Mouse (Mus musculus): ENCODE data around the gene Mmp10. TPM values are rescaled to one million over a fixed set of nuclear protein-coding genes. Genes with fewer than 3 reads are reported as not detected.

Mmp10 gene
- polyA plus RNA-seq (2012; rRNA removed), result not detected in 2 replicates

DNA sequence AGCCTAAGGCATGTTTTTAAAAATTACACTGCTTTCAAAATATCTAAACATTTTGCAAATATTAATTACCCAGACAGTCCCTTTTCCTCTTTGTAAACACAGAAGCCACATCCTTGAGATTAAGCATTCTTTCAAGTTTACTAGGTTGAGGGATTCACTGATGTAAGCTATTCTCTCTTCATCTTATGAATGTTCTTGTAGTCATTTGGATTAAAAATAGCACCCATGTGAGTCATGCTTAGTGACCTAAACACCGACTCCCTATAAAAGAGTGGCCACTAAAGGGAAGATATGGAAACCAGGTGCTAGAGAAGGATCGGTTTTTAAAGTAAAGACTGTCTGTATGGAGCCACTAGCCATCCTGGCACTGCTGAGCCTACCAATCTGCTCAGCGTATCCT is at the start of gene Mmp10:
Gene Mmp10 (plus strand): TSS at position 302 of the 400 bp plus-strand sequence.
- no peak for DNase-seq (ENCODE audit: low read depth)
- TF ChIP-seq CTCF (IDR thresholded peaks at IDR 0.05; ENCODE audit: borderline replicate concordance, extremely low read depth, insufficient read depth, insufficient read length), result no peak
- TF ChIP-seq POLR2A (IDR thresholded peaks at IDR 0.05; ENCODE audit: borderline replicate concordance, extremely low read depth, insufficient read depth, insufficient read length, poor library complexity, severe bottlenecking), result no peak

- TF ChIP-seq POLR2A (IDR thresholded peaks at IDR 0.05; ENCODE audit: borderline replicate concordance, extremely low read depth, insufficient read depth, insufficient read length, poor library complexity, severe bottlenecking), result no peak
- no peak for DNase-seq (ENCODE audit: low read depth)
These were observed 48.9 kb upstream of the Mmp10 start for GRCm38 (mm10) chr9:7453302-7453701.

DNA sequence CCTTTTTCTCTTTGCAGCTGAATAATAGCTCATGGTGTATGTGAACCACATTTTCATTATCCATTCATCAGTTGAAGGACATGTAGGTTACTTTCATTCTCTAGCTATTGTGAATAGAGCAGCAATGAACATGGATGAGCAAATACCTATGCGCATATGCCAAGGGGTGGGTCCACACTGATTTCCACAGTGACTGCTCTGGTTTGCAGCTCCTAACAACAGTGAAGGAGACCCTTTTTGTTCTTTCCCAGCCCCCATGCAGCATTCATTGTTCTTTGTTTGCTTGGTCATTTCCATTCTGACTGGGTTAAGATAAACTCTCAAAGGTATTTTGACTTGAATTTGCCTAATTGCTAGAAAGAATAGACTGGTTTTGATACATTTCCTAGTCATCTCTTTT is 31.9 kb upstream of the Mmp10 start:
- no peak for TF ChIP-seq CTCF (IDR thresholded peaks at IDR 0.05; ENCODE audit: borderline replicate concordance, extremely low read depth, insufficient read depth, insufficient read length)
- TF ChIP-seq POLR2A (IDR thresholded peaks at IDR 0.05; ENCODE audit: borderline replicate concordance, extremely low read depth, insufficient read depth, insufficient read length, poor library complexity, severe bottlenecking), result no peak
- no peak for DNase-seq (ENCODE audit: low read depth)

- no peak for DNase-seq (ENCODE audit: low read depth)
- no peak for TF ChIP-seq POLR2A (IDR thresholded peaks at IDR 0.05; ENCODE audit: borderline replicate concordance, extremely low read depth, insufficient read depth, insufficient read length, poor library complexity, severe bottlenecking)
- no peak for TF ChIP-seq CTCF (IDR thresholded peaks at IDR 0.05; ENCODE audit: borderline replicate concordance, extremely low read depth, insufficient read depth, insufficient read length)
These were observed 18.3 kb upstream of the Mmp10 start for GRCm38 (mm10) chr9:7483684-7484394.

DNA sequence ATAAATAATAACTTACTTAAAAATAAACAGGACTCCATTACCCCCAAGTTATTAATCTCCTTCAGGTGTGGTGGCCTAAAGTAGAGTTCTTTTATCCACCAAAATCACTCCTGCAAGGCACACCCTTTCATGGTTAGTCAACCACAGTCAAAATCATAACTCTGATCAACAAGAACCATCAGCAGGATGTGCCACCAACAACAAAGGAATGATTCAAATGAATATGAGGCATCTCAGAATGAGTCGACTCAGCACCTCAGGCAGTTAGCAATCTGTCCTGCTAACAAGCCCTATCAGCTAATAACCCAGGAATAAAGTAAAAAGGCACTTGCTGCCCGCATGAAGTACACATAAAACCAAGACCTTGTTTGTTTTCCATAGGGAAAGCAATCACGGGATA is 1.0 kb upstream of the Mmp10 start:
- TF ChIP-seq POLR2A (IDR thresholded peaks at IDR 0.05; ENCODE audit: borderline replicate concordance, extremely low read depth, insufficient read depth, insufficient read length, poor library complexity, severe bottlenecking), result no peak
- no peak for TF ChIP-seq CTCF (IDR thresholded peaks at IDR 0.05; ENCODE audit: borderline replicate concordance, extremely low read depth, insufficient read depth, insufficient read length)

DNA sequence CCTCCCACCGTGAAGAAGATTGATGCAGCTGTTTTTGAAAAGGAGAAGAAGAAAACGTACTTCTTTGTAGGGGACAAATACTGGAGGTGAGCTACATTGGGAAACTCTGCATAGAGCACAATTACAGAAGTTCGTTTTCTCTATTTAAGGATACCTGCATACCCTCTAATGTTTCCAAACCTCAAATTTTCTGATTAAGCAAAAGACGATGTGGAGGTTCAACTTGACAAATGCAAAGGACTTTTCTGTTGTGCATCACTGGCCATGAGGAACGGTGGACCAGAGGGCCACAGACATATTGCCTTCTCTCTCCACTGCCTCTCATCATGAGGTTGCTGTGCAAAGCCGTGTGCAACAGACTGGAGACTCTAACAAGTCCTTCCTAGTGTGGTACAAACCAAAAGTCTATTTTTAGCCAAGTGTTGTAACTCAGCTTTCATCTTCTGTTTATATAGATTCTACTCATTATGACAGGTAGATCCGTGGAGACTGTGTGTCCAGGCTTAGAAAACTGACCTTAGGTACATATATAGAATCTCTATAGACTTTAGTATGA is 5.2 kb downstream of the Mmp10 start:
- no peak for DNase-seq (ENCODE audit: low read depth)
- TF ChIP-seq POLR2A (IDR thresholded peaks at IDR 0.05; ENCODE audit: borderline replicate concordance, extremely low read depth, insufficient read depth, insufficient read length, poor library complexity, severe bottlenecking) (no peak), CTCF (IDR thresholded peaks at IDR 0.05; ENCODE audit: borderline replicate concordance, extremely low read depth, insufficient read depth, insufficient read length) (no peak)

More for the DNA sequence above, 1.0 kb upstream of the Mmp10 start:
- no peak for DNase-seq (ENCODE audit: low read depth)

DNA sequence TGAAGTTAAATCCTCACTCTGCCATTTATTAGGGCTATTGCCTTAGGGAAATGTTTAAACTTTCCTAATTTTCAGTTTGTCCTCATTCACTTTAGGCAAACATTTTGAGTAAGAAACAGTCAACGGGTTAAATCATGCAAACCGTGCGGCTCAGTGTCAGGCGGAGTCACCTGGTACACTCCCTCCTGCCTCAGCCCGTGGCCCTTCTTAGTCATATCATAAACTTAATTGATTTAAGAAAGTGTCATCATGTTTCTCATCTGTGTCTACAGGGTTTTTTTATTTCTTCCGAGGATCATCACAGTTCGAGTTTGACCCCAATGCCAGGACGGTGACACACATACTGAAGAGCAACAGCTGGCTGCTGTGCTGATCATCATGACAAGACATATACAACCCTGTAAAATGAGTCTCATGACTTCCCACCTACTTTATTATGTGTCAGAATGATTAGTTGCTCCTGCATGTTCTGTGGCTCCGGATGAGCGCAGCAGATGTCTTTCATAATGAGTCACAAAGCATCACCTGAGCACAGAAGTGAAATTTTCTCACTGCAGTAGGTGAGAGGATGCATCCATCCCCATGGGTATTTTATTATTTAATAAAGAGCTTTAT is 7.6 kb downstream of the Mmp10 start:
- no peak for TF ChIP-seq CTCF (IDR thresholded peaks at IDR 0.05; ENCODE audit: borderline replicate concordance, extremely low read depth, insufficient read depth, insufficient read length)
- no peak for TF ChIP-seq POLR2A (IDR thresholded peaks at IDR 0.05; ENCODE audit: borderline replicate concordance, extremely low read depth, insufficient read depth, insufficient read length, poor library complexity, severe bottlenecking)
- DNase-seq (ENCODE audit: low read depth), result no peak

DNA sequence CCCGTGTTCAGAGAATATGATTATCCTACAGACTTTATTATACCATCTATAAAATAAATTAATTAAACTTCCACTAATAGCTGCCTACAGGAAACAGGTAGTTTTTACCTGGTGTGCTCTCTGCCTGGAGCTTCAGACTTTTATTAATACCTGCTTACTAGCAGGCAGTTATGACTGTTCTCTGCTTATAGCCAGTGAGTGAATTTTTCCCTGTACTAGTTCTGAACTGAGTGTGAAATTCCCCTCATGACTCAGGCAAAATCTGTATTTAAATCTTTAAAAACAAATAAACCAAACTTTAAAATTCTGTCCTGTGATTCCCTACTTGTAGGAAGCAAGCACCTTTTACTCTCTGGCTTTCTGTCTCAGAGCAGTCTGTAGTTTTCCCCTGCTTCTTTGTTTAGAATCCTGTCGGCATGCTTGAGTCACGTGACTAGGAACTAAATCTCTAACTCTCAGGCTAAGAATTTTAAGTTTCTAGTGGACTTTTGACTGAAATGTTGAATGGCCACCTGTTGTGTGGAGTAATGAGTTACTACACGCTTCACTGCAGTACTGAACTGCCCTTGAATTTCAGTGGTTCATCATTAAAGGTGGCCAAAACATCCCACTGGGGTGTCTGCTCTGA is 15.9 kb downstream of the Mmp10 start:
- TF ChIP-seq CTCF (IDR thresholded peaks at IDR 0.05; ENCODE audit: borderline replicate concordance, extremely low read depth, insufficient read depth, insufficient read length), result no peak
- TF ChIP-seq POLR2A (IDR thresholded peaks at IDR 0.05; ENCODE audit: borderline replicate concordance, extremely low read depth, insufficient read depth, insufficient read length, poor library complexity, severe bottlenecking), result no peak
- peak; percentile 1 for DNase-seq (ENCODE audit: low read depth)

GRCm38 (mm10) chr9:7526255-7526940 is 24.2 kb downstream of the Mmp10 start:
- no peak for TF ChIP-seq CTCF (IDR thresholded peaks at IDR 0.05; ENCODE audit: borderline replicate concordance, extremely low read depth, insufficient read depth, insufficient read length)
- TF ChIP-seq POLR2A (IDR thresholded peaks at IDR 0.05; ENCODE audit: borderline replicate concordance, extremely low read depth, insufficient read depth, insufficient read length, poor library complexity, severe bottlenecking), result no peak
- DNase-seq (ENCODE audit: low read depth), result no peak

DNA sequence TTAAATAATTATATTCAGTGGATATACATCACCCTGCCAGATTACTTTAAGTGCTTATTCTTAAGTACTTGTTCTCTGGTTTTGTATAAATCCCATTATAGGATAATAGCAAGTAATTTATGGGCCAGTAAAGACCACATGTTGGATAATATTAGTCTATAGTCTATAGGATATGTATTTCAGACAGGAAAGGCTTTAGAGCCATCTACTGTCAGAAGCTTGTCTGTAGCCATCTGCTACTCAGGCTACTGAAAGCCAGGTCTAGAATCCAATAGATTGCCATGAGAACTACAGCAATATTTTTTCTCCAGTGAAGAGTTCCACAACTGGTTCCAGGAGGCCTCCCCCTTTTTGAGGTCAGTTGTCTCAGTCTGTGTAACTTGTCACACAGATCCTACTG is 40.6 kb downstream of the Mmp10 start:
- no peak for DNase-seq (ENCODE audit: low read depth)
- TF ChIP-seq POLR2A (IDR thresholded peaks at IDR 0.05; ENCODE audit: borderline replicate concordance, extremely low read depth, insufficient read depth, insufficient read length, poor library complexity, severe bottlenecking) (no peak), CTCF (IDR thresholded peaks at IDR 0.05; ENCODE audit: borderline replicate concordance, extremely low read depth, insufficient read depth, insufficient read length) (no peak)

GRCm38 (mm10) chr9:7544923-7545457 is 42.8 kb downstream of the Mmp10 start:
- TF ChIP-seq CTCF (IDR thresholded peaks at IDR 0.05; ENCODE audit: borderline replicate concordance, extremely low read depth, insufficient read depth, insufficient read length) (no peak), POLR2A (IDR thresholded peaks at IDR 0.05; ENCODE audit: borderline replicate concordance, extremely low read depth, insufficient read depth, insufficient read length, poor library complexity, severe bottlenecking) (no peak)
- no peak for DNase-seq (ENCODE audit: low read depth)
